Mouse (Mus musculus) midbrain, embryonic 14.5 days (tissue): ENCODE data around the gene Prrc2b. TPM values are rescaled to one million over a fixed set of nuclear protein-coding genes. Genes with fewer than 3 reads are reported as not detected.
A peak's percentile ranks its signal among the peaks of the same experiment; 100 is the strongest.

Experiments
- ATAC-seq: fragments of 200-750 bp; cut with Nextera tagmentation; 2 replicates; pipeline ENCODE4 v1.8.0; 2017; ENCODE audit warnings: moderate number of reproducible peaks, moderate library complexity; ENCODE audit not compliant: low FRiP score, low TSS enrichment
- DNase-seq: peaks from one replicate; pipeline ENCODE4 v3.0.0-alpha.2; 2015
- H3K27ac ChIP-seq: fragments of 300-500 bp; sonication (generic); replicated peaks from 2 replicates; pipeline ENCODE4 v1.5.1; 2014; ENCODE audit warnings: mild to moderate bottlenecking, low read depth, low read length, moderate library complexity
- H3K27me3 ChIP-seq: fragments of 300-500 bp; sonication (generic); 2 replicates; pipeline ENCODE4 v1.6.1; 2014; ENCODE audit warnings: low read length, control low read depth, mixed read lengths; ENCODE audit not compliant: control insufficient read depth, insufficient read depth
- H3K36me3 ChIP-seq: fragments of 300-500 bp; sonication (generic); 2 replicates; pipeline ENCODE4 v1.6.1; 2014; ENCODE audit warnings: low read length, control low read depth; ENCODE audit not compliant: control insufficient read depth, insufficient read depth
- H3K4me1 ChIP-seq: fragments of 300-500 bp; sonication (generic); 2 replicates; pipeline ENCODE4 v1.6.1; 2014; ENCODE audit warnings: mild to moderate bottlenecking, antibody characterized with exemption, low read length, control low read depth; ENCODE audit not compliant: control insufficient read depth, insufficient read depth
- H3K4me2 ChIP-seq: fragments of 300-500 bp; sonication (generic); 2 replicates; pipeline ENCODE4 v1.6.1; 2014; ENCODE audit warnings: mild to moderate bottlenecking, low read length, moderate library complexity
- H3K4me3 ChIP-seq: fragments of 300-500 bp; sonication (generic); replicated peaks from 2 replicates; pipeline ENCODE4 v1.5.1; 2014; ENCODE audit warnings: low read depth, low read length
- H3K9ac ChIP-seq: fragments of 300-500 bp; sonication (generic); replicated peaks from 2 replicates; pipeline ENCODE4 v1.6.1; 2014; ENCODE audit warnings: mild to moderate bottlenecking, low read length, moderate library complexity
- H3K9me3 ChIP-seq: fragments of 300-500 bp; sonication (generic); 2 replicates; pipeline ENCODE4 v1.6.1; 2016; ENCODE audit warnings: low read length, control low read depth, mixed read lengths; ENCODE audit not compliant: control insufficient read depth
- WGBS: fragments of 180-500 bp; shearing (Covaris S2); extraction: QIAGEN DNeasy Blood & Tissue Kit; methylation state at CpG from one replicate; pipeline ENCODE4 v1.1.7; 2014; 5-methylcytosine and 5-hydroxymethylcytosine counted together
- polyA plus RNA-seq: library from polyadenylated mRNA; unstranded; fragments of >200 nt; fragmentation: Nextera tagmentation; extraction: Ambion mirVana; gene quantifications from 2 replicates; pipeline ENCODE4 v1.2.1, GENCODE M21; 2014

The Prrc2b gene
- polyA plus RNA-seq, 1 experiment from 2014 or later: 121 TPM

- no peaks in the 10 kb centered on the region for H3K9me3 ChIP-seq
- 83% methylated on average over 9 of the region's 9 CpGs for WGBS
Observed at GRCm38 (mm10) chr2:32131205-32131834, 19.6 kb upstream of the Prrc2b start.

GRCm38 (mm10) chr2:32131866-32132566 is 18.9 kb upstream of the Prrc2b start:
- H3K4me1 ChIP-seq: no peaks in the 10 kb centered on the region
- H3K4me2 ChIP-seq: no peak overlapping the region
- no peak for DNase-seq
- no peaks in the 10 kb centered on the region for H3K36me3 ChIP-seq
- WGBS: 76% methylated on average over 6 of the region's 6 CpGs
- no peak for ATAC-seq
- no peak overlapping the region for H3K27ac ChIP-seq
- H3K9ac ChIP-seq: no peak overlapping the region
- H3K4me3 ChIP-seq: no peak overlapping the region
- H3K27me3 ChIP-seq: no peaks in the 10 kb centered on the region
- no peaks in the 10 kb centered on the region for H3K9me3 ChIP-seq

More at GRCm38 (mm10) chr2:32131205-32131834, 19.6 kb upstream of the Prrc2b start:
- Histone ChIP-seq H3K4me2 (no peak overlapping the region), H3K9ac (no peak overlapping the region), H3K4me1 (no peaks in the 10 kb centered on the region), H3K36me3 (no peaks in the 10 kb centered on the region), H3K27ac (no peak overlapping the region), H3K4me3 (no peak overlapping the region), H3K27me3 (no peaks in the 10 kb centered on the region)
- ATAC-seq (no peak), DNase-seq (no peak)

- Histone ChIP-seq H3K27me3 (no peaks in the 10 kb centered on the region), H3K9ac (no peak overlapping the region), H3K9me3 (no peaks in the 10 kb centered on the region), H3K4me2 (no peak overlapping the region), H3K4me3 (no peak overlapping the region), H3K4me1 (no peaks in the 10 kb centered on the region), H3K36me3 (no peaks in the 10 kb centered on the region), H3K27ac (no peak overlapping the region)
- peak; percentile 25 for DNase-seq
- 3% methylated on average over 12 of the region's 12 CpGs for WGBS
- no peak for ATAC-seq
Observed at GRCm38 (mm10) chr2:32132567-32132992, 18.3 kb upstream of the Prrc2b start.

- no peaks in the 10 kb centered on the region for H3K27me3 ChIP-seq
- H3K27ac ChIP-seq: no peak overlapping the region
- H3K4me1 ChIP-seq: no peaks in the 10 kb centered on the region
- peak; percentile 86 for DNase-seq
- H3K4me2 ChIP-seq: no peak overlapping the region
- 6% methylated on average over 2 of the region's 2 CpGs for WGBS
- H3K36me3 ChIP-seq: no peaks in the 10 kb centered on the region
- H3K9me3 ChIP-seq: no peaks in the 10 kb centered on the region
- ATAC-seq: no peak
- no peak overlapping the region for H3K9ac ChIP-seq
- H3K4me3 ChIP-seq: no peak overlapping the region
Observed at GRCm38 (mm10) chr2:32134039-32134438, 16.8 kb upstream of the Prrc2b start.

GRCm38 (mm10) chr2:32137667-32138266 is 13.1 kb upstream of the Prrc2b start:
- peak overlapping the region; percentile 90 for H3K4me2 ChIP-seq
- H3K4me3 ChIP-seq: peak overlapping the region; percentile 65
- no peaks in the 10 kb centered on the region for H3K36me3 ChIP-seq
- peaks cover 4% of the 10 kb centered on the region; the same call in 1 of the 2 replicates for H3K4me1 ChIP-seq
- peak overlapping the region; percentile 93 for H3K27ac ChIP-seq
- no peaks in the 10 kb centered on the region for H3K27me3 ChIP-seq
- DNase-seq (peak; percentile 99), ATAC-seq (peak; percentile 95)
- WGBS: under 1% methylated on average over 40 of the region's 40 CpGs
- H3K9me3 ChIP-seq: no peaks in the 10 kb centered on the region
- peak overlapping the region; percentile 68 for H3K9ac ChIP-seq

- Histone ChIP-seq H3K9me3 (no peaks in the 10 kb centered on the region), H3K9ac (no peak overlapping the region), H3K36me3 (no peaks in the 10 kb centered on the region), H3K27ac (no peak overlapping the region), H3K4me1 (peaks cover 4% of the 10 kb centered on the region; the same call in 1 of the 2 replicates), H3K27me3 (no peaks in the 10 kb centered on the region), H3K4me3 (no peak overlapping the region), H3K4me2 (no peak overlapping the region)
- DNase-seq (no peak), ATAC-seq (no peak)
- 72% methylated on average over 5 of the region's 5 CpGs for WGBS
Observed at GRCm38 (mm10) chr2:32139377-32139776, 11.5 kb upstream of the Prrc2b start.

- peak; percentile 29 for DNase-seq
- 0 out of 2 replicates have a peak overlapping the region, but pooled peaks have one; percentile 12 for H3K9ac ChIP-seq
- H3K4me2 ChIP-seq: no peak overlapping the region
- no peak for ATAC-seq
- H3K9me3 ChIP-seq: no peaks in the 10 kb centered on the region
- no peaks in the 10 kb centered on the region for H3K27me3 ChIP-seq
- under 1% methylated on average over 4 of the region's 4 CpGs for WGBS
- 0 out of 2 replicates have a peak overlapping the region, but pooled peaks have one; percentile 37 for H3K27ac ChIP-seq
- H3K36me3 ChIP-seq: no peaks in the 10 kb centered on the region
- peaks cover 4% of the 10 kb centered on the region; the same call in 1 of the 2 replicates for H3K4me1 ChIP-seq
- H3K4me3 ChIP-seq: no peak overlapping the region
Observed at GRCm38 (mm10) chr2:32140498-32140934, 10.4 kb upstream of the Prrc2b start.

GRCm38 (mm10) chr2:32141602-32142001 is 9.3 kb upstream of the Prrc2b start:
- Histone ChIP-seq H3K27me3 (no peaks in the 10 kb centered on the region), H3K4me1 (peaks cover 4% of the 10 kb centered on the region; the same call in 1 of the 2 replicates), H3K9ac (no peak overlapping the region), H3K4me2 (no peak overlapping the region), H3K36me3 (no peaks in the 10 kb centered on the region), H3K4me3 (no peak overlapping the region), H3K27ac (no peak overlapping the region), H3K9me3 (no peaks in the 10 kb centered on the region)
- DNase-seq: no peak
- no peak for ATAC-seq
- 74% methylated on average over 6 of the region's 6 CpGs for WGBS
